ENCODE assay signal across 16 mouse cellular contexts in genomic region chr9:101464727-101465427, GRCm38 (mm10).
DNase-seq lines count a peak whose midpoint lies in the region; ATAC-seq and TF ChIP-seq lines count a peak whose summit lies in the region.
"Had no signal": no experiment of that assay in that cellular context is flagged by ENCODE, and none has a peak within 500 bp of the region (broad histone marks: within the 10 kb centered on the region; RNA-seq: fewer than 3 reads in every experiment).

No protein-coding gene starts in this region.

- 69% methylated on average over 18 of the region's 18 CpGs for WGBS in hindbrain, embryonic 10.5 days
- 53% methylated on average over 18 of the region's 18 CpGs for WGBS in hindbrain, embryonic 12.5 days
- WGBS in embryonic facial prominence, embryonic 10.5 days, result 72% methylated on average over 18 of the region's 18 CpGs
- 31% methylated on average over 18 of the region's 18 CpGs for WGBS in hindbrain, postnatal 0 days
- 45% methylated on average over 18 of the region's 18 CpGs for WGBS in neural tube, embryonic 13.5 days
- 67% methylated on average over 18 of the region's 18 CpGs for WGBS in stomach, postnatal 0 days

- peak overlapping the region; percentile 6; the same call in 1 of the 2 replicates for H3K27ac ChIP-seq in hindbrain, embryonic 10.5 days
- no peak overlapping the region for H3K27ac ChIP-seq in hindbrain, embryonic 12.5 days
- peak overlapping the region; percentile 35; the same call in 1 of the 2 replicates for H3K27ac ChIP-seq in embryonic facial prominence, embryonic 10.5 days (replicated peaks)
- no peak overlapping the region for H3K27ac ChIP-seq in hindbrain, postnatal 0 days
- no peak overlapping the region for H3K27ac ChIP-seq in neural tube, embryonic 13.5 days (replicated peaks)
- H3K27ac ChIP-seq in stomach, postnatal 0 days (replicated peaks), result no peak overlapping the region
- H3K27ac ChIP-seq: embryonic facial prominence, embryonic 12.5 days; heart, embryonic 10.5 days; kidney, embryonic 15.5 days; layer of hippocampus, adult 2 months; macrophage had no signal

- peaks cover 28% of the 10 kb centered on the region for H3K27me3 ChIP-seq in hindbrain, embryonic 10.5 days (ENCODE audit: insufficient read depth, poor library complexity, severe bottlenecking)
- H3K27me3 ChIP-seq in hindbrain, embryonic 12.5 days, result 0 out of 2 replicates have a peak, but pooled peaks cover 2% of the 10 kb centered on the region
- peaks cover 9% of the 10 kb centered on the region for H3K27me3 ChIP-seq in embryonic facial prominence, embryonic 10.5 days (replicated peaks; ENCODE audit: low read depth, poor library complexity, severe bottlenecking)
- no peaks in the 10 kb centered on the region for H3K27me3 ChIP-seq in hindbrain, postnatal 0 days (ENCODE audit: insufficient read depth, low read length)
- no peaks in the 10 kb centered on the region for H3K27me3 ChIP-seq in neural tube, embryonic 13.5 days
- H3K27me3 ChIP-seq in stomach, postnatal 0 days (ENCODE audit: control insufficient read depth, insufficient read depth, low read length), result no peaks in the 10 kb centered on the region
- H3K27me3 ChIP-seq: embryonic facial prominence, embryonic 12.5 days had no signal

- no peak for ATAC-seq in hindbrain, embryonic 12.5 days (ENCODE audit: low FRiP score)
- ATAC-seq in hindbrain, postnatal 0 days, result peak; percentile 66; the same call in 1 of the 2 replicates
- no peak for ATAC-seq in neural tube, embryonic 13.5 days (ENCODE audit: low read depth)
- ATAC-seq in stomach, postnatal 0 days (ENCODE audit: low FRiP score, low TSS enrichment), result no peak

- DNase-seq in hindbrain, embryonic 10.5 days (ENCODE audit: low spot score), result no peak
- no peak for DNase-seq in embryonic facial prominence, embryonic 10.5 days (ENCODE audit: low spot score)
- DNase-seq in hindbrain, postnatal 0 days (ENCODE audit: low spot score), result peak; percentile 27
- no peak for DNase-seq in layer of hippocampus, adult 9-10 months (ENCODE audit: low spot score)
- no peak for DNase-seq in stomach, postnatal 0 days (ENCODE audit: low spot score)
- no peak for DNase-seq in kidney, adult 18-20 months
- DNase-seq: adrenal gland, postnatal 14 days; gastrocnemius, postnatal 14 days; liver had no signal

- H3K9me3 ChIP-seq in hindbrain, embryonic 10.5 days, result 0 out of 2 replicates have a peak, but pooled peaks cover 2% of the 10 kb centered on the region
- H3K9me3 ChIP-seq in hindbrain, embryonic 12.5 days (replicated peaks), result 0 out of 2 replicates have a peak, but pooled peaks cover under 1% of the 10 kb centered on the region
- H3K9me3 ChIP-seq in embryonic facial prominence, embryonic 10.5 days, result no peaks in the 10 kb centered on the region
- no peaks in the 10 kb centered on the region for H3K9me3 ChIP-seq in hindbrain, postnatal 0 days (ENCODE audit: low read length)
- H3K9me3 ChIP-seq in neural tube, embryonic 13.5 days, result no peaks in the 10 kb centered on the region
- H3K9me3 ChIP-seq in stomach, postnatal 0 days (ENCODE audit: control insufficient read depth, low read length), result no peaks in the 10 kb centered on the region
- H3K9me3 ChIP-seq: embryonic facial prominence, embryonic 12.5 days; heart, embryonic 10.5 days; kidney, embryonic 15.5 days had no signal

- no peaks in the 10 kb centered on the region for H3K36me3 ChIP-seq in hindbrain, embryonic 10.5 days
- no peaks in the 10 kb centered on the region for H3K36me3 ChIP-seq in hindbrain, embryonic 12.5 days
- no peaks in the 10 kb centered on the region for H3K36me3 ChIP-seq in embryonic facial prominence, embryonic 10.5 days (replicated peaks)
- H3K36me3 ChIP-seq in hindbrain, postnatal 0 days (ENCODE audit: insufficient read depth, low read length), result no peaks in the 10 kb centered on the region
- no peaks in the 10 kb centered on the region for H3K36me3 ChIP-seq in neural tube, embryonic 13.5 days
- H3K36me3 ChIP-seq in stomach, postnatal 0 days (ENCODE audit: control insufficient read depth, insufficient read depth, low read length), result no peaks in the 10 kb centered on the region
- H3K36me3 ChIP-seq: embryonic facial prominence, embryonic 12.5 days; heart, embryonic 10.5 days; kidney, embryonic 15.5 days had no signal

- no peak for TF ChIP-seq EP300 in stomach, postnatal 0 days (optimal IDR thresholded peaks at IDR 0.05)

- H3K9ac ChIP-seq in hindbrain, embryonic 12.5 days, result no peak overlapping the region
- H3K9ac ChIP-seq in hindbrain, postnatal 0 days (replicated peaks; ENCODE audit: low read length), result no peak overlapping the region
- H3K9ac ChIP-seq in neural tube, embryonic 13.5 days, result no peak overlapping the region
- H3K9ac ChIP-seq in stomach, postnatal 0 days (ENCODE audit: low read length), result no peak overlapping the region
- H3K9ac ChIP-seq: embryonic facial prominence, embryonic 12.5 days; kidney, embryonic 15.5 days had no signal

- H3K4me1 ChIP-seq in hindbrain, embryonic 10.5 days (replicated peaks), result peaks cover 6% of the 10 kb centered on the region; the same call in 1 of the 2 replicates
- peaks cover 5% of the 10 kb centered on the region; the same call in 1 of the 2 replicates for H3K4me1 ChIP-seq in hindbrain, embryonic 12.5 days
- H3K4me1 ChIP-seq in embryonic facial prominence, embryonic 10.5 days, result no peaks in the 10 kb centered on the region; the same call in 1 of the 2 replicates
- H3K4me1 ChIP-seq in hindbrain, postnatal 0 days (ENCODE audit: insufficient read depth, low read length), result no peaks in the 10 kb centered on the region
- peaks cover 12% of the 10 kb centered on the region for H3K4me1 ChIP-seq in neural tube, embryonic 13.5 days (replicated peaks)
- no peaks in the 10 kb centered on the region for H3K4me1 ChIP-seq in stomach, postnatal 0 days (replicated peaks; ENCODE audit: control insufficient read depth, insufficient read depth)
- H3K4me1 ChIP-seq: embryonic facial prominence, embryonic 12.5 days; heart, embryonic 10.5 days had no signal

- no peak for TF ChIP-seq CTCF in hindbrain, postnatal 0 days (IDR thresholded peaks at IDR 0.05; ENCODE audit: low read depth)
- TF ChIP-seq CTCF in stomach, postnatal 0 days (IDR thresholded peaks at IDR 0.05; ENCODE audit: low read depth), result no peak

- no peak overlapping the region for H3K4me2 ChIP-seq in hindbrain, embryonic 12.5 days (replicated peaks)
- peak overlapping the region; percentile 19; the same call in 1 of the 2 replicates for H3K4me2 ChIP-seq in hindbrain, postnatal 0 days (ENCODE audit: low read depth, low read length)
- H3K4me2 ChIP-seq in neural tube, embryonic 13.5 days, result peak overlapping the region; percentile 7; the same call in 1 of the 2 replicates
- no peak overlapping the region for H3K4me2 ChIP-seq in stomach, postnatal 0 days (replicated peaks; ENCODE audit: low read depth)
- H3K4me2 ChIP-seq: embryonic facial prominence, embryonic 12.5 days; kidney, embryonic 15.5 days had no signal

- no peak overlapping the region for H3K4me3 ChIP-seq in hindbrain, embryonic 10.5 days
- H3K4me3 ChIP-seq in hindbrain, embryonic 12.5 days, result no peak overlapping the region
- no peak overlapping the region for H3K4me3 ChIP-seq in embryonic facial prominence, embryonic 10.5 days
- H3K4me3 ChIP-seq in hindbrain, postnatal 0 days (ENCODE audit: low read length), result no peak overlapping the region
- H3K4me3 ChIP-seq in neural tube, embryonic 13.5 days, result no peak overlapping the region
- H3K4me3 ChIP-seq in stomach, postnatal 0 days (ENCODE audit: low read depth, low read length), result no peak overlapping the region
- H3K4me3 ChIP-seq: embryonic facial prominence, embryonic 12.5 days; heart, embryonic 10.5 days; kidney, embryonic 15.5 days; layer of hippocampus, adult 2 months had no signal

Comparison
In these comparisons a context has a peak if more than half of its experiments do, and no peak if none do; other contexts are left out.
1. H3K27ac ChIP-seq: peak in hindbrain, embryonic 10.5 days (single experiment) and embryonic facial prominence, embryonic 10.5 days (single experiment); none in hindbrain, embryonic 12.5 days (single experiment), hindbrain, postnatal 0 days (single experiment), neural tube, embryonic 13.5 days (single experiment) and stomach, postnatal 0 days (single experiment).
2. H3K4me2 ChIP-seq: peak in hindbrain, postnatal 0 days (single experiment) and neural tube, embryonic 13.5 days (single experiment); none in hindbrain, embryonic 12.5 days (single experiment) and stomach, postnatal 0 days (single experiment).